Mouse (Mus musculus): ENCODE data around the gene Ap2b1.

GRCm38 (mm10) chr11:83409087-83409754 lies 110.4 kb downstream of the Ap2b1 start, which contains the start of gene Rasl10b:
- TF ChIP-seq CTCF (IDR thresholded peaks at IDR 0.05; ENCODE audit: low read depth, low read length), result no peak
- TF ChIP-seq POLR2A (IDR thresholded peaks at IDR 0.05; ENCODE audit: extremely low read depth, insufficient read depth, low read length), result no peak

Measured in liver, adult 2 months (tissue).